8 mouse cellular contexts compared by ENCODE assay signal in the genomic region with DNA sequence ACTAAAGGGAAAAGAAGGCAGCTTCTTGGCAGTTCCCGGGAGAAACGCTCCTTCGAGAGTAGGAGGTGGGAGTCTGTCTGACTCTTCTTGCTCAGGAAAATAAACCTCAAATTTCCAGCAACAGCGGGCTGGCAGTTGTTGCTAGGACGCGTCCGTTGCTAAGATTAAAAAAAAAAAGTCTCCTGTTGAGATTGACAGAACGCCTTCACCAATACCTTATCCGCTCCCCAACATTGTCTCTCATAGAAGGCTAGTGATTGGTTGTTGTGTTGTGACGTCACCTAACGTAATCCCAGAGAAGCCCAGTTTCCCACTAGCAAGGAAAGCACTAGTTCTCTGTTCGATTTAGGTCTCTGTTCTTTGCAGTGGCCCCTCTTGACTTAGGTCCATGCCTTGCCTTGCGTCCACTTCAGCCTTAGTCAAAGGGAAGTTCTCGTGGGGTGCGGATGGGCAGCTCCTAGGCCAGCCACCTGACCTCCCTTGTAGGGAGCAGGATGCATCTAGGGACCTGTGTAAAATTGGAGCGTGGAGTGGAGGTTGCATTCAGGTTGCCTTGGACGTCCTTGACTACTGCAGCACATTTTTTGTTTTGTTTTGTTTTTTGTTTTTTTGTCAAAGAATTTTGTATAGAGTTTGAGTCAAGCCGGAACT. TPM values are rescaled to one million over a fixed set of nuclear protein-coding genes. Genes with fewer than 3 reads are reported as not detected.
A peak's percentile ranks its signal among the peaks of the same experiment; 100 is the strongest.
DNase-seq lines count a peak whose midpoint lies in the region; ATAC-seq and TF ChIP-seq lines count a peak whose summit lies in the region.

A gene (minus strand): TSS at position 210 of the 651 bp plus-strand sequence.

- peak within 1 kb of the TSS; percentile 81 for H3K4me2 ChIP-seq in forebrain, embryonic 15.5 days (replicated peaks)
- peak within 1 kb of the TSS; percentile 95 for H3K4me2 ChIP-seq in hindbrain, embryonic 15.5 days
- H3K4me2 ChIP-seq in lung, embryonic 16.5 days (ENCODE audit: low read depth, low read length) = peak within 1 kb of the TSS; percentile 84

- CTCF ChIA-PET in Patski (lab: Charles Lee) = interaction anchor here (1.0 kb wide), 1 partner anchor 64 kb away, joined by 4 read pairs; no protein-coding TSS in a partner anchor

- H3K4me3 ChIP-seq in forebrain, embryonic 15.5 days = peak within 1 kb of the TSS; percentile 43
- peak within 1 kb of the TSS; percentile 46 for H3K4me3 ChIP-seq in hindbrain, embryonic 15.5 days
- peak within 1 kb of the TSS; percentile 51 for H3K4me3 ChIP-seq in lung, embryonic 16.5 days (ENCODE audit: low read length)

- intact Hi-C loops in gastrocnemius, postnatal 36 days (cut with DNase I) = no loop called here

- in situ Hi-C loops in Patski (cut with MboI; ENCODE audit: low pct_unique_long_range_greater_than_20kb) = no loop called here

- no peak for DNase-seq in Patski (ENCODE audit: low read depth, low spot score)
- peak; percentile 70 for DNase-seq in c-Kit-positive CD71-positive TER-119-negative erythroid progenitor cells, embryonic 14.5 days (ENCODE audit: low read depth)
- DNase-seq in layer of hippocampus, postnatal 14 days (ENCODE audit: low spot score in 2 of 2) = peak; percentile 47 to 91
- peak; percentile 80 for DNase-seq in retina, adult 2 months (ENCODE audit: low read depth, low spot score)
- no peak for DNase-seq in gastrocnemius, postnatal 36 days

- H3K4me1 ChIP-seq in forebrain, embryonic 15.5 days = peaks cover 8% of the 10 kb centered on the region
- H3K4me1 ChIP-seq in hindbrain, embryonic 15.5 days (replicated peaks) = peaks cover 10% of the 10 kb centered on the region
- peaks cover 3% of the 10 kb centered on the region for H3K4me1 ChIP-seq in lung, embryonic 16.5 days (replicated peaks; ENCODE audit: control insufficient read depth, insufficient read depth, low read length)

- WGBS in forebrain, embryonic 15.5 days = 10% methylated on average over 18 of the region's 18 CpGs
- WGBS in hindbrain, embryonic 15.5 days = 12% methylated on average over 18 of the region's 18 CpGs
- 10% methylated on average over 18 of the region's 18 CpGs for WGBS in lung, embryonic 16.5 days

- H3K27ac ChIP-seq in forebrain, embryonic 15.5 days (replicated peaks) = no peak within 1 kb of the TSS
- no peak within 1 kb of the TSS; the same call in 1 of the 2 replicates for H3K27ac ChIP-seq in hindbrain, embryonic 15.5 days (replicated peaks)
- H3K27ac ChIP-seq in lung, embryonic 16.5 days (ENCODE audit: low read length) = no peak within 1 kb of the TSS

- H3K27me3 ChIP-seq in Patski = no peaks in the 10 kb centered on the region
- no peaks in the 10 kb centered on the region for H3K27me3 ChIP-seq in forebrain, embryonic 15.5 days
- H3K27me3 ChIP-seq in hindbrain, embryonic 15.5 days = no peaks in the 10 kb centered on the region
- H3K27me3 ChIP-seq in lung, embryonic 16.5 days (ENCODE audit: control insufficient read depth, insufficient read depth, low read depth, low read length) = peaks cover 2% of the 10 kb centered on the region; the same call in 1 of the 2 replicates

- ATAC-seq in Patski = peak; percentile 32
- peak; percentile 99 for ATAC-seq in forebrain, embryonic 15.5 days (replicated peaks)
- peak; percentile 97 for ATAC-seq in hindbrain, embryonic 15.5 days (ENCODE audit: low FRiP score, low read depth)
- ATAC-seq in lung, embryonic 16.5 days (ENCODE audit: low read depth) = peak; percentile 96

- H3K9me3 ChIP-seq in forebrain, embryonic 15.5 days = no peaks in the 10 kb centered on the region
- no peaks in the 10 kb centered on the region for H3K9me3 ChIP-seq in hindbrain, embryonic 15.5 days
- H3K9me3 ChIP-seq in lung, embryonic 16.5 days (ENCODE audit: control insufficient read depth, low read length) = no peaks in the 10 kb centered on the region

- POLR2A ChIA-PET in Patski (lab: Charles Lee) = interaction anchor here (0.6 to 1.0 kb wide), 2 partner anchors 59 to 753 kb away, joined by 3 read pairs; no protein-coding TSS in a partner anchor

- TF ChIP-seq CTCF in Patski (IDR thresholded peaks at IDR 0.05) = no peak

- peak within 1 kb of the TSS; percentile 17; the same call in 1 of the 2 replicates for H3K9ac ChIP-seq in forebrain, embryonic 15.5 days (replicated peaks)
- peak within 1 kb of the TSS; percentile 37 for H3K9ac ChIP-seq in hindbrain, embryonic 15.5 days
- H3K9ac ChIP-seq in lung, embryonic 16.5 days (ENCODE audit: low read length) = peak within 1 kb of the TSS; percentile 8; the same call in 1 of the 2 replicates

- no peaks in the 10 kb centered on the region for H3K36me3 ChIP-seq in forebrain, embryonic 15.5 days
- H3K36me3 ChIP-seq in hindbrain, embryonic 15.5 days = no peaks in the 10 kb centered on the region
- no peaks in the 10 kb centered on the region for H3K36me3 ChIP-seq in lung, embryonic 16.5 days (ENCODE audit: control insufficient read depth, insufficient read depth, low read length)

RNA-seq across cellular contexts. Expression of the gene that starts here (rescaled TPM):
- polyA plus RNA-seq in Patski (2021) = 0.17 TPM
- polyA plus RNA-seq in forebrain, embryonic 15.5 days (2015; fragmentation: Nextera tagmentation; extraction: Ambion mirVana) = 0.59 and 1.4 TPM in 2 replicates
- 0.79 and 1.7 TPM in 2 replicates for polyA plus RNA-seq in hindbrain, embryonic 15.5 days (2015; fragmentation: Nextera tagmentation; extraction: Ambion mirVana)
- 1 to 10 TPM; 1.0 to 3.0 TPM for total RNA-seq in layer of hippocampus, postnatal 14 days (2021)
- 3.5 and 3.6 TPM in 2 replicates for polyA plus RNA-seq in lung, embryonic 16.5 days (2015; fragmentation: Nextera tagmentation; extraction: Ambion mirVana)
- total RNA-seq in gastrocnemius, postnatal 36 days (2021) = not detected

Comparison
In these comparisons a context has a peak if more than half of its experiments do, and no peak if none do; other contexts are left out.
1. Peak in ATAC-seq in Patski; RNA of the gene not detected or under 1 TPM.
2. ATAC-seq: peak in every context shown above with its lines; median percentile 99 in forebrain, embryonic 15.5 days; 97 in hindbrain, embryonic 15.5 days; 96 in lung, embryonic 16.5 days; 32 in Patski.
3. DNase-seq: peak in c-Kit-positive CD71-positive TER-119-negative erythroid progenitor cells, embryonic 14.5 days (single experiment), layer of hippocampus, postnatal 14 days (2 of 2) and retina, adult 2 months (single experiment); none in Patski (single experiment) and gastrocnemius, postnatal 36 days (0 of 2).
4. Peak in every context shown above with its lines, with median percentiles within 50 percentile points of each other: H3K4me2 ChIP-seq, H3K4me3 ChIP-seq and H3K9ac ChIP-seq.